Mouse (Mus musculus) liver, adult 2 months (tissue): ENCODE measurements at regions not wholly inside any gene's neighbourhood (a gene's known extent, or its start where the extent isn't known, plus 50 kb on each side); places are given as distances from the start of the nearest gene placed in this dataset.

Source experiments
- CTCF ChIP-seq: fragments of 200-500 bp; IDR thresholded peaks from 2 replicates; pipeline ENCODE4 v1.5.1; 2011; ENCODE audit warnings: low read depth, low read length, control low read depth
- POLR2A ChIP-seq: fragments of 200-500 bp; IDR thresholded peaks from 2 replicates; pipeline ENCODE4 v1.6.1; 2011; ENCODE audit warnings: low read length, control low read depth; ENCODE audit not compliant: insufficient read depth; ENCODE audit errors: extremely low read depth

- TF ChIP-seq CTCF (no peak), POLR2A (no peak)
These were observed 57.0 kb upstream of the Fat1 start for GRCm38 (mm10) chr8:44878208-44878607.
